Mouse (Mus musculus): Measurements from ENCODE around the gene Trio. TPM values are rescaled to one million over a fixed set of nuclear protein-coding genes. Genes with fewer than 3 reads are reported as not detected.
A peak's percentile ranks its signal among the peaks of the same experiment; 100 is the strongest.

The Trio gene
- total RNA-seq, 1 experiment from 2014 or later = 16.9 TPM

- ATAC-seq (replicated peaks; ENCODE audit: low read depth, poor library complexity, severe bottlenecking) = no peak
These were observed 15.7 kb upstream of the Trio start for GRCm38 (mm10) chr15:28041158-28041865.

- ATAC-seq (replicated peaks; ENCODE audit: low read depth, poor library complexity, severe bottlenecking) = no peak
These were observed 12.0 kb upstream of the Trio start for GRCm38 (mm10) chr15:28037651-28038050.

GRCm38 (mm10) chr15:28035601-28036000, 10.0 kb upstream of the Trio start:
- no peak for ATAC-seq (replicated peaks; ENCODE audit: low read depth, poor library complexity, severe bottlenecking)

- no peak for ATAC-seq (replicated peaks; ENCODE audit: low read depth, poor library complexity, severe bottlenecking)
These were observed 9.0 kb upstream of the Trio start for GRCm38 (mm10) chr15:28034636-28035035.

- no peak for ATAC-seq (replicated peaks; ENCODE audit: low read depth, poor library complexity, severe bottlenecking)
These were observed 3.7 kb upstream of the Trio start for GRCm38 (mm10) chr15:28029371-28029770.

- ATAC-seq (replicated peaks; ENCODE audit: low read depth, poor library complexity, severe bottlenecking) = no peak
These were observed 2.9 kb upstream of the Trio start for GRCm38 (mm10) chr15:28028542-28028941.

GRCm38 (mm10) chr15:28026167-28026481, 476 bp upstream of the Trio start:
- ATAC-seq (replicated peaks; ENCODE audit: low read depth, poor library complexity, severe bottlenecking) = no peak

- no peak for ATAC-seq (replicated peaks; ENCODE audit: low read depth, poor library complexity, severe bottlenecking)
These were observed 696 bp downstream of the Trio start for GRCm38 (mm10) chr15:28024965-28025338.

GRCm38 (mm10) chr15:28024031-28024964, 1.4 kb downstream of the Trio start:
- ATAC-seq (replicated peaks; ENCODE audit: low read depth, poor library complexity, severe bottlenecking) = no peak

GRCm38 (mm10) chr15:28021591-28022209, 3.9 kb downstream of the Trio start:
- ATAC-seq (replicated peaks; ENCODE audit: low read depth, poor library complexity, severe bottlenecking) = no peak

GRCm38 (mm10) chr15:28019393-28020070, 6.1 kb downstream of the Trio start:
- ATAC-seq (replicated peaks; ENCODE audit: low read depth, poor library complexity, severe bottlenecking) = no peak

- ATAC-seq (replicated peaks; ENCODE audit: low read depth, poor library complexity, severe bottlenecking) = no peak
These were observed 18.1 kb downstream of the Trio start for GRCm38 (mm10) chr15:28007516-28007915.

- no peak for ATAC-seq (replicated peaks; ENCODE audit: low read depth, poor library complexity, severe bottlenecking)
These were observed 21.4 kb downstream of the Trio start for GRCm38 (mm10) chr15:28004192-28004767.

GRCm38 (mm10) chr15:28002515-28002914, 23.1 kb downstream of the Trio start:
- ATAC-seq (replicated peaks; ENCODE audit: low read depth, poor library complexity, severe bottlenecking) = peak; percentile 32; the same call in 1 of the 2 replicates

GRCm38 (mm10) chr15:28001299-28001698, 24.3 kb downstream of the Trio start:
- ATAC-seq (replicated peaks; ENCODE audit: low read depth, poor library complexity, severe bottlenecking) = no peak

GRCm38 (mm10) chr15:27998621-27999359, 26.9 kb downstream of the Trio start:
- no peak for ATAC-seq (replicated peaks; ENCODE audit: low read depth, poor library complexity, severe bottlenecking)

GRCm38 (mm10) chr15:27997917-27998316, 27.7 kb downstream of the Trio start:
- ATAC-seq (replicated peaks; ENCODE audit: low read depth, poor library complexity, severe bottlenecking) = no peak

- ATAC-seq (replicated peaks; ENCODE audit: low read depth, poor library complexity, severe bottlenecking) = no peak
These were observed 28.2 kb downstream of the Trio start for GRCm38 (mm10) chr15:27997391-27997841.

- no peak for ATAC-seq (replicated peaks; ENCODE audit: low read depth, poor library complexity, severe bottlenecking)
These were observed 28.9 kb downstream of the Trio start for GRCm38 (mm10) chr15:27996750-27997149.

All from common myeloid progenitor, adult 5-6 weeks (primary cell).